Mouse (Mus musculus) MEL (cell line): ENCODE results near the gene Chka. TPM values are rescaled to one million over a fixed set of nuclear protein-coding genes. Genes with fewer than 3 reads are reported as not detected.

Source experiments
- DNase-seq: peaks from one replicate; pipeline ENCODE4 v3.0.0; 2011; ENCODE audit warnings: low read depth, low spot score
- H3K27ac ChIP-seq: 2 replicates; pipeline ENCODE4 v1.5.1; 2012; ENCODE audit warnings: low read depth, mild to moderate bottlenecking, control low read depth, low read length, moderate library complexity; ENCODE audit not compliant: control insufficient read depth
- H3K27me3 ChIP-seq, 2 experiments: fragments of 150-350 bp in 1 of 2; sonication (generic) in 1 of 2; 2 replicates each; pipeline ENCODE4 v1.6.1; 2012; ENCODE audit warnings: low read length in 2 of 2, mild to moderate bottlenecking in 2 of 2, improper control_type of control experiment in 1 of 2, moderate library complexity in 1 of 2; ENCODE audit not compliant: insufficient read depth in 2 of 2, control insufficient read depth in 1 of 2
- H3K36me3 ChIP-seq, 2 experiments: 2 replicates each; pipeline ENCODE4 v1.6.1; 2012 to 2014; ENCODE audit warnings: low read length in 2 of 2, improper control_type of control experiment in 1 of 2, inconsistent platforms in 1 of 2, mild to moderate bottlenecking in 1 of 2; ENCODE audit not compliant: insufficient read depth in 2 of 2, control insufficient read depth in 1 of 2
- H3K4me1 ChIP-seq, 2 experiments: fragments of 150-350 bp in 1 of 2; sonication (generic) in 1 of 2; 2 replicates each; pipeline ENCODE4 v1.6.1; 2012; ENCODE audit warnings: low read length in 2 of 2, improper control_type of control experiment in 1 of 2, mild to moderate bottlenecking in 1 of 2; ENCODE audit not compliant: insufficient read depth in 2 of 2, control insufficient read depth in 1 of 2
- H3K4me3 ChIP-seq, 2 experiments: fragments of 150-350 bp in 1 of 2; sonication (generic) in 1 of 2; 2 replicates each; pipeline ENCODE4 v1.5.1; 2012; ENCODE audit warnings: low read depth in 2 of 2, low read length in 2 of 2, mild to moderate bottlenecking in 2 of 2, moderate library complexity in 2 of 2, control low read depth in 1 of 2, improper control_type of control experiment in 1 of 2; ENCODE audit not compliant: control insufficient read depth in 1 of 2, insufficient read depth in 1 of 2
- H3K79me2 ChIP-seq: 2 replicates; pipeline ENCODE4 v1.6.1; 2012; ENCODE audit warnings: mild to moderate bottlenecking, low read length, moderate library complexity; ENCODE audit not compliant: control insufficient read depth, poor library complexity, insufficient read depth
- H3K9ac ChIP-seq: 2 replicates; pipeline ENCODE4 v1.6.1; 2012; ENCODE audit warnings: low read depth, mild to moderate bottlenecking, control low read depth, low read length, moderate library complexity; ENCODE audit not compliant: control insufficient read depth, poor library complexity, severe bottlenecking
- H3K9me3 ChIP-seq: fragments of 150-350 bp; sonication (generic); replicated peaks from 2 replicates; pipeline ENCODE4 v1.6.1; 2012; ENCODE audit warnings: mild to moderate bottlenecking, low read length, improper control_type of control experiment, moderate library complexity; ENCODE audit not compliant: insufficient read depth
- BHLHE40 ChIP-seq: IDR thresholded peaks from 2 replicates; pipeline ENCODE4 v1.6.1; 2012; ENCODE audit warnings: low read depth, mild to moderate bottlenecking, inconsistent platforms, low read length, improper control_type of control experiment, borderline replicate concordance
- CHD2 ChIP-seq: IDR thresholded peaks from 2 replicates; pipeline ENCODE4 v1.6.1; 2011; ENCODE audit warnings: low read length, improper control_type of control experiment
- CTCF ChIP-seq, 3 experiments: IDR thresholded peaks in 2 of 3; conservative IDR thresholded peaks in 1 of 3; 2 replicates each; pipeline ENCODE4 v1.5.1; 2011 to 2012; ENCODE audit warnings: low read length in 3 of 3, low read depth in 2 of 3, mild to moderate bottlenecking in 2 of 3, improper control_type of control experiment in 1 of 3, inconsistent platforms in 1 of 3, mixed read lengths in 1 of 3, moderate library complexity in 1 of 3; ENCODE audit not compliant: control insufficient read depth in 1 of 3, insufficient read depth in 1 of 3, poor library complexity in 1 of 3, severe bottlenecking in 1 of 3
- ELF1 ChIP-seq: IDR thresholded peaks from 2 replicates; pipeline ENCODE4 v1.6.1; 2014; ENCODE audit warnings: low read depth, mild to moderate bottlenecking, inconsistent platforms, low read length, improper control_type of control experiment, moderate library complexity
- GABPA ChIP-seq: IDR thresholded peaks from 2 replicates; pipeline ENCODE4 v1.6.1; 2012; ENCODE audit warnings: low read depth, mild to moderate bottlenecking, inconsistent platforms, low read length, improper control_type of control experiment, moderate library complexity
- HCFC1 ChIP-seq: IDR thresholded peaks from 2 replicates; pipeline ENCODE4 v1.6.1; 2012; ENCODE audit warnings: low read depth, mild to moderate bottlenecking, inconsistent platforms, low read length, improper control_type of control experiment, moderate library complexity
- MAFK ChIP-seq: IDR thresholded peaks from 2 replicates; pipeline ENCODE4 v1.6.1; 2011; ENCODE audit warnings: low read depth, mild to moderate bottlenecking, low read length, improper control_type of control experiment, borderline replicate concordance
- MAZ ChIP-seq: IDR thresholded peaks from 2 replicates; pipeline ENCODE4 v1.6.1; 2012; ENCODE audit warnings: low read depth, mild to moderate bottlenecking, inconsistent platforms, low read length, improper control_type of control experiment
- MEF2A ChIP-seq: IDR thresholded peaks from 2 replicates; pipeline ENCODE4 v1.6.1; 2014; ENCODE audit warnings: low read depth, mild to moderate bottlenecking, inconsistent platforms, low read length, improper control_type of control experiment; ENCODE audit not compliant: poor library complexity, insufficient replicate concordance, severe bottlenecking; ENCODE audit errors: extremely low read depth
- MXI1 ChIP-seq: IDR thresholded peaks from 2 replicates; pipeline ENCODE4 v1.6.1; 2011; ENCODE audit warnings: mild to moderate bottlenecking, low read depth, low read length, improper control_type of control experiment
- NRF1 ChIP-seq: IDR thresholded peaks from 2 replicates; pipeline ENCODE4 v1.6.1; 2014; ENCODE audit warnings: low read depth, mild to moderate bottlenecking, inconsistent platforms, low read length, improper control_type of control experiment, moderate library complexity; ENCODE audit not compliant: poor library complexity, insufficient read depth, severe bottlenecking
- POLR2AphosphoS2 ChIP-seq: IDR thresholded peaks from 2 replicates; pipeline ENCODE4 v1.6.1; 2011; ENCODE audit warnings: low read length, improper control_type of control experiment
- RAD21 ChIP-seq: IDR thresholded peaks from 2 replicates; pipeline ENCODE4 v1.6.1; 2011; ENCODE audit warnings: mild to moderate bottlenecking, low read depth, low read length, improper control_type of control experiment
- TAL1 ChIP-seq: IDR thresholded peaks from 2 replicates; pipeline ENCODE4 v1.6.1; 2012; ENCODE audit warnings: mild to moderate bottlenecking, inconsistent platforms, low read length, moderate library complexity, mixed read lengths
- TCF12 ChIP-seq: IDR thresholded peaks from 2 replicates; pipeline ENCODE4 v1.6.1; 2014; ENCODE audit warnings: low read depth, mild to moderate bottlenecking, inconsistent platforms, low read length, improper control_type of control experiment, moderate library complexity
- USF1 ChIP-seq: IDR thresholded peaks from 2 replicates; pipeline ENCODE4 v1.6.1; 2014; ENCODE audit warnings: low read depth, mild to moderate bottlenecking, inconsistent platforms, low read length, improper control_type of control experiment, moderate library complexity
- ZKSCAN1 ChIP-seq: IDR thresholded peaks from 2 replicates; pipeline ENCODE4 v1.6.1; 2012; ENCODE audit warnings: low read depth, mild to moderate bottlenecking, inconsistent platforms, low read length, improper control_type of control experiment, moderate library complexity
- polyA plus RNA-seq, 2 experiments: library from polyadenylated mRNA; stranded (reverse) in 1 of 2; unstranded in 1 of 2; fragments of >175 nt in 1 of 2; fragments of >200 nt in 1 of 2; gene quantifications; 2 replicates each; pipeline versions ENCODE4 v1.2.1 to v1.2.4; 2012; ENCODE audit warnings: low replicate concordance in 2 of 2, low read depth in 1 of 2; ENCODE audit not compliant: insufficient read length in 2 of 2, insufficient read depth in 1 of 2, missing spikeins in 1 of 2
- total RNA-seq: library from RNA; depleted of rRNA; stranded (reverse); fragments of 300-350 nt; gene quantifications from 2 replicates; pipeline ENCODE4 v1.2.3, GENCODE M21; 2012

Chka gene
- total and polyA plus RNA-seq, 3 experiments: 12.5 to 21.0 TPM; not detected in 1

- no peak overlapping the region for H3K27ac ChIP-seq
- H3K9ac ChIP-seq: no peak overlapping the region
- no peak for DNase-seq
- H3K27me3 ChIP-seq: no peaks in the 10 kb centered on the region
- TF ChIP-seq HCFC1: no peak
- TF ChIP-seq RAD21: no peak
- TF ChIP-seq CHD2: no peak
- no peak for TF ChIP-seq ZKSCAN1
- TF ChIP-seq CTCF (IDR thresholded peaks at IDR 0.05 in 2 of 3, conservative IDR thresholded peaks at IDR 0.05 in 1 of 3; ENCODE audit: control insufficient read depth in 1 of 3, insufficient read depth in 1 of 3, low read depth in 2 of 3, low read length in 3 of 3, poor library complexity in 1 of 3, severe bottlenecking in 1 of 3): no peak
- TF ChIP-seq TCF12: no peak
- no peak for TF ChIP-seq MEF2A
- TF ChIP-seq MAFK: no peak
- no peak for TF ChIP-seq GABPA
- no peak for TF ChIP-seq TAL1
- TF ChIP-seq MAZ: no peak
- H3K4me1 ChIP-seq: peaks cover 0 to 17% of the 10 kb centered on the region in 2 experiments; a peak in 2 of 4 replicates
- no peaks in the 10 kb centered on the region for H3K79me2 ChIP-seq
- no peak overlapping the region for H3K4me3 ChIP-seq
- H3K36me3 ChIP-seq: no peaks in the 10 kb centered on the region; a peak in 1 of 4 replicates
- no peaks in the 10 kb centered on the region for H3K9me3 ChIP-seq
Observed at GRCm38 (mm10) chr19:3924868-3925267, 73.3 kb downstream of the Chka start.

DNA sequence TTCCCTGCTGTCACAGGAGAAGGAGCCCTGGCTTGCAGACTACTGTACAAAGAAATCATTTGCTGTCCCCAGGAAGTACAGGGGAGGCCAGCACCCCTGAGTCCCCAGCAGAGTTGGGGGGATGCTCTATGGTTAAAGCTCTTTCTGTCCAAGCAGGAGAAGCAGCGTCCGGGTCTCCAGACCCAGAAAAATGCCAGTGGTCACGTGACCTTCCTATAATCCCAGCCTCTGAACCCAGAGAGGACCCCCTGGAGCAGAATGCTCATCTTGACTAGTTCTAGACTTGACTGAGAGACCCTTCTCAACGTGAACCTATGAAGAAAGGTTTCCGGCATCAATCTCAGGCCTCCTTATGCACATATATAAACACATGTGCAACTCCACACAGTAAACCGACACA is 74.3 kb downstream of the Chka start:
- Histone ChIP-seq H3K4me1 (peaks cover 0 to 25% of the 10 kb centered on the region in 2 experiments; a peak in 2 of 4 replicates), H3K27me3 (no peaks in the 10 kb centered on the region), H3K27ac (no peak overlapping the region), H3K79me2 (no peaks in the 10 kb centered on the region), H3K4me3 (no peak overlapping the region), H3K36me3 (peaks cover 0 to 2% of the 10 kb centered on the region in 2 experiments; a peak in 1 of 4 replicates), H3K9me3 (no peaks in the 10 kb centered on the region), H3K9ac (no peak overlapping the region)
- no peak for DNase-seq
- TF ChIP-seq MAFK: no peak
- TF ChIP-seq USF1: peak; percentile 68
- no peak for TF ChIP-seq MXI1

GRCm38 (mm10) chr19:3926279-3926678 is 74.7 kb downstream of the Chka start:
- Histone ChIP-seq H3K27me3 (no peaks in the 10 kb centered on the region), H3K27ac (no peak overlapping the region)

More at GRCm38 (mm10) chr19:3926279-3926678, 74.7 kb downstream of the Chka start:
- H3K9me3 ChIP-seq: no peaks in the 10 kb centered on the region
- no peaks in the 10 kb centered on the region for H3K79me2 ChIP-seq
- no peak for DNase-seq
- no peak overlapping the region for H3K9ac ChIP-seq
- H3K4me1 ChIP-seq: peaks cover 0 to 26% of the 10 kb centered on the region in 2 experiments; a peak in 2 of 4 replicates
- H3K4me3 ChIP-seq: no peak overlapping the region
- H3K36me3 ChIP-seq: peaks cover 0 to 2% of the 10 kb centered on the region in 2 experiments; a peak in 1 of 4 replicates
- TF ChIP-seq BHLHE40 (no peak), NRF1 (no peak), ZKSCAN1 (no peak), USF1 (no peak), TCF12 (no peak), MAZ (no peak), ELF1 (no peak), POLR2AphosphoS2 (no peak)
